Comparison of ENCODE assay signal across 10 mouse cellular contexts in genomic region chr3:56438020-56438747, GRCm38 (mm10).
DNase-seq lines count a peak whose midpoint lies in the region; ATAC-seq lines count a peak whose summit lies in the region.
"Had no signal": no experiment of that assay in that cellular context is flagged by ENCODE, and none has a peak within 500 bp of the region (broad histone marks: within the 10 kb centered on the region; RNA-seq: fewer than 3 reads in every experiment).

No protein-coding gene starts in this region.

- H3K9ac ChIP-seq in forebrain, embryonic 14.5 days (ENCODE audit: low read length) = no peak overlapping the region
- H3K9ac ChIP-seq in forebrain, embryonic 12.5 days = no peak overlapping the region
- no peak overlapping the region for H3K9ac ChIP-seq in midbrain, embryonic 13.5 days (replicated peaks)
- no peak overlapping the region for H3K9ac ChIP-seq in stomach, embryonic 16.5 days (ENCODE audit: low read length)
- H3K9ac ChIP-seq in heart, embryonic 12.5 days = no peak overlapping the region
- H3K9ac ChIP-seq: heart, embryonic 15.5 days had no signal

- H3K4me1 ChIP-seq in forebrain, embryonic 14.5 days (ENCODE audit: control insufficient read depth, insufficient read depth, low read length) = peaks cover 7% of the 10 kb centered on the region; the same call in 1 of the 2 replicates
- peaks cover 18% of the 10 kb centered on the region for H3K4me1 ChIP-seq in forebrain, embryonic 12.5 days
- peaks cover 15% of the 10 kb centered on the region for H3K4me1 ChIP-seq in midbrain, embryonic 13.5 days (replicated peaks)
- H3K4me1 ChIP-seq in midbrain, embryonic 10.5 days = peaks cover 14% of the 10 kb centered on the region
- H3K4me1 ChIP-seq in stomach, embryonic 16.5 days (ENCODE audit: control insufficient read depth, insufficient read depth, low read length) = 0 out of 2 replicates have a peak, but pooled peaks cover 2% of the 10 kb centered on the region
- H3K4me1 ChIP-seq in heart, embryonic 12.5 days (replicated peaks) = peaks cover 5% of the 10 kb centered on the region; the same call in 1 of the 2 replicates
- H3K4me1 ChIP-seq: heart, embryonic 15.5 days had no signal

- peak overlapping the region; percentile 48 for H3K27ac ChIP-seq in forebrain, embryonic 14.5 days (ENCODE audit: low read depth, low read length)
- no peak overlapping the region; the same call in 1 of the 2 replicates for H3K27ac ChIP-seq in forebrain, embryonic 12.5 days
- no peak overlapping the region; the same call in 1 of the 2 replicates for H3K27ac ChIP-seq in midbrain, embryonic 13.5 days
- H3K27ac ChIP-seq in midbrain, embryonic 10.5 days (replicated peaks) = no peak overlapping the region
- peak overlapping the region; percentile 81 for H3K27ac ChIP-seq in stomach, embryonic 16.5 days (ENCODE audit: low read length)
- no peak overlapping the region for H3K27ac ChIP-seq in heart, embryonic 12.5 days (ENCODE audit: poor library complexity, severe bottlenecking)
- H3K27ac ChIP-seq: heart, embryonic 15.5 days had no signal

- no peaks in the 10 kb centered on the region for H3K9me3 ChIP-seq in forebrain, embryonic 14.5 days (replicated peaks; ENCODE audit: control insufficient read depth, low read length)
- H3K9me3 ChIP-seq in forebrain, embryonic 12.5 days = no peaks in the 10 kb centered on the region
- H3K9me3 ChIP-seq in midbrain, embryonic 13.5 days = no peaks in the 10 kb centered on the region
- no peaks in the 10 kb centered on the region for H3K9me3 ChIP-seq in midbrain, embryonic 10.5 days (replicated peaks)
- no peaks in the 10 kb centered on the region for H3K9me3 ChIP-seq in stomach, embryonic 16.5 days (replicated peaks; ENCODE audit: control insufficient read depth, low read length)
- H3K9me3 ChIP-seq in heart, embryonic 12.5 days (replicated peaks) = no peaks in the 10 kb centered on the region
- H3K9me3 ChIP-seq: heart, embryonic 15.5 days had no signal

- no peak overlapping the region for H3K4me3 ChIP-seq in forebrain, embryonic 14.5 days (ENCODE audit: low read depth, low read length)
- no peak overlapping the region for H3K4me3 ChIP-seq in forebrain, embryonic 12.5 days (replicated peaks)
- no peak overlapping the region for H3K4me3 ChIP-seq in midbrain, embryonic 13.5 days (replicated peaks)
- no peak overlapping the region for H3K4me3 ChIP-seq in midbrain, embryonic 10.5 days
- no peak overlapping the region for H3K4me3 ChIP-seq in stomach, embryonic 16.5 days (replicated peaks; ENCODE audit: low read length)
- no peak overlapping the region for H3K4me3 ChIP-seq in heart, embryonic 12.5 days
- H3K4me3 ChIP-seq: heart, embryonic 15.5 days had no signal

- H3K27me3 ChIP-seq in forebrain, embryonic 14.5 days (replicated peaks; ENCODE audit: control insufficient read depth, insufficient read depth, low read length) = no peaks in the 10 kb centered on the region
- no peaks in the 10 kb centered on the region for H3K27me3 ChIP-seq in forebrain, embryonic 12.5 days
- no peaks in the 10 kb centered on the region for H3K27me3 ChIP-seq in midbrain, embryonic 13.5 days
- no peaks in the 10 kb centered on the region for H3K27me3 ChIP-seq in midbrain, embryonic 10.5 days (ENCODE audit: low read depth, poor library complexity, severe bottlenecking)
- no peaks in the 10 kb centered on the region for H3K27me3 ChIP-seq in stomach, embryonic 16.5 days (ENCODE audit: control insufficient read depth, insufficient read depth, low read length)
- H3K27me3 ChIP-seq in heart, embryonic 12.5 days (replicated peaks) = no peaks in the 10 kb centered on the region
- H3K27me3 ChIP-seq: heart, embryonic 15.5 days had no signal

- DNase-seq in forebrain, embryonic 14.5 days (ENCODE audit: low spot score) = peak; percentile 70
- no peak for DNase-seq in midbrain, embryonic 10.5 days (ENCODE audit: low spot score)
- DNase-seq in kidney, postnatal 14 days = peak; percentile 12
- DNase-seq in right cerebral cortex, postnatal 14 days = no peak
- DNase-seq: cerebellum, adult 9-11 months had no signal

- H3K4me2 ChIP-seq in forebrain, embryonic 14.5 days (ENCODE audit: low read length) = no peak overlapping the region
- no peak overlapping the region for H3K4me2 ChIP-seq in forebrain, embryonic 12.5 days
- no peak overlapping the region for H3K4me2 ChIP-seq in midbrain, embryonic 13.5 days (replicated peaks)
- H3K4me2 ChIP-seq in stomach, embryonic 16.5 days (ENCODE audit: low read depth, low read length) = 0 out of 2 replicates have a peak overlapping the region, but pooled peaks have one; percentile 4
- H3K4me2 ChIP-seq in heart, embryonic 12.5 days = no peak overlapping the region
- H3K4me2 ChIP-seq: heart, embryonic 15.5 days had no signal

- H3K36me3 ChIP-seq in forebrain, embryonic 14.5 days (ENCODE audit: control insufficient read depth, insufficient read depth, low read length) = no peaks in the 10 kb centered on the region
- H3K36me3 ChIP-seq in forebrain, embryonic 12.5 days (replicated peaks) = no peaks in the 10 kb centered on the region
- H3K36me3 ChIP-seq in midbrain, embryonic 13.5 days = no peaks in the 10 kb centered on the region
- H3K36me3 ChIP-seq in midbrain, embryonic 10.5 days = no peaks in the 10 kb centered on the region
- H3K36me3 ChIP-seq in stomach, embryonic 16.5 days (ENCODE audit: control insufficient read depth, insufficient read depth, low read length) = no peaks in the 10 kb centered on the region
- no peaks in the 10 kb centered on the region for H3K36me3 ChIP-seq in heart, embryonic 12.5 days
- H3K36me3 ChIP-seq: heart, embryonic 15.5 days had no signal

- ATAC-seq in forebrain, embryonic 14.5 days = peak; percentile 77
- no peak for ATAC-seq in forebrain, embryonic 12.5 days (ENCODE audit: low FRiP score)
- 0 out of 2 replicates have a peak, but pooled peaks have one; percentile 45 for ATAC-seq in midbrain, embryonic 13.5 days
- ATAC-seq in stomach, embryonic 16.5 days (ENCODE audit: insufficient read depth, low FRiP score) = peak; percentile 74; the same call in 1 of the 2 replicates
- ATAC-seq in heart, embryonic 12.5 days (ENCODE audit: insufficient number of reproducible peaks, low FRiP score) = no peak

- WGBS in forebrain, embryonic 14.5 days = 38% methylated on average over 12 of the region's 12 CpGs
- 69% methylated on average over 12 of the region's 12 CpGs for WGBS in forebrain, embryonic 12.5 days
- WGBS in midbrain, embryonic 13.5 days = 58% methylated on average over 12 of the region's 12 CpGs
- WGBS in midbrain, embryonic 10.5 days = 82% methylated on average over 12 of the region's 12 CpGs
- 39% methylated on average over 12 of the region's 12 CpGs for WGBS in stomach, embryonic 16.5 days
- WGBS in heart, embryonic 12.5 days = 74% methylated on average over 12 of the region's 12 CpGs

Comparison
In these comparisons a context has a peak if more than half of its experiments do, and no peak if none do; other contexts are left out.
1. ATAC-seq: peak in forebrain, embryonic 14.5 days (single experiment), midbrain, embryonic 13.5 days (single experiment) and stomach, embryonic 16.5 days (single experiment); none in forebrain, embryonic 12.5 days (single experiment) and heart, embryonic 12.5 days (single experiment).
2. H3K27ac ChIP-seq: peak in forebrain, embryonic 14.5 days (single experiment) and stomach, embryonic 16.5 days (single experiment); none in forebrain, embryonic 12.5 days (single experiment), midbrain, embryonic 13.5 days (single experiment), midbrain, embryonic 10.5 days (single experiment) and heart, embryonic 12.5 days (single experiment).
3. DNase-seq: peak in forebrain, embryonic 14.5 days (single experiment) and kidney, postnatal 14 days (single experiment); none in midbrain, embryonic 10.5 days (single experiment) and right cerebral cortex, postnatal 14 days (single experiment).